Mouse (Mus musculus) erythroblast, embryonic 14.5 days (primary cell): ENCODE measurements around the gene Rilp. TPM values are rescaled to one million over a fixed set of nuclear protein-coding genes. Genes with fewer than 3 reads are reported as not detected.

ENCODE experiments used
- H3K27me3 ChIP-seq: 2 replicates; pipeline ENCODE4 v1.6.1; 2012; ENCODE audit warnings: inconsistent platforms; ENCODE audit not compliant: control insufficient read depth
- H3K36me3 ChIP-seq: 2 replicates; pipeline ENCODE4 v1.6.1; 2012; ENCODE audit warnings: mild to moderate bottlenecking, inconsistent platforms; ENCODE audit not compliant: control insufficient read depth
- H3K4me1 ChIP-seq: 2 replicates; pipeline ENCODE4 v1.6.1; 2012; ENCODE audit warnings: inconsistent platforms; ENCODE audit not compliant: control insufficient read depth
- H3K4me3 ChIP-seq: replicated peaks from 2 replicates; pipeline ENCODE3; 2012; ENCODE audit warnings: moderate library complexity, mild to moderate bottlenecking, inconsistent platforms
- H3K9me3 ChIP-seq: 2 replicates; pipeline ENCODE4 v1.6.1; 2012; ENCODE audit warnings: low read length, inconsistent platforms, mixed read lengths; ENCODE audit not compliant: control insufficient read depth
- GATA1 ChIP-seq: IDR thresholded peaks from 2 replicates; pipeline ENCODE4 v1.6.1; 2012; ENCODE audit warnings: low read length, inconsistent platforms, mixed read lengths
- TAL1 ChIP-seq: IDR thresholded peaks from 3 replicates; pipeline ENCODE4 v1.6.1; 2012; ENCODE audit warnings: low read length, inconsistent platforms, mixed read lengths
- polyA plus RNA-seq: library from polyadenylated mRNA; stranded (reverse); fragments of >175 nt; gene quantifications from 2 replicates; pipeline ENCODE4 v1.2.3, GENCODE M21; 2012

Rilp gene
- polyA plus RNA-seq, 1 experiment: 0.10 TPM

DNA sequence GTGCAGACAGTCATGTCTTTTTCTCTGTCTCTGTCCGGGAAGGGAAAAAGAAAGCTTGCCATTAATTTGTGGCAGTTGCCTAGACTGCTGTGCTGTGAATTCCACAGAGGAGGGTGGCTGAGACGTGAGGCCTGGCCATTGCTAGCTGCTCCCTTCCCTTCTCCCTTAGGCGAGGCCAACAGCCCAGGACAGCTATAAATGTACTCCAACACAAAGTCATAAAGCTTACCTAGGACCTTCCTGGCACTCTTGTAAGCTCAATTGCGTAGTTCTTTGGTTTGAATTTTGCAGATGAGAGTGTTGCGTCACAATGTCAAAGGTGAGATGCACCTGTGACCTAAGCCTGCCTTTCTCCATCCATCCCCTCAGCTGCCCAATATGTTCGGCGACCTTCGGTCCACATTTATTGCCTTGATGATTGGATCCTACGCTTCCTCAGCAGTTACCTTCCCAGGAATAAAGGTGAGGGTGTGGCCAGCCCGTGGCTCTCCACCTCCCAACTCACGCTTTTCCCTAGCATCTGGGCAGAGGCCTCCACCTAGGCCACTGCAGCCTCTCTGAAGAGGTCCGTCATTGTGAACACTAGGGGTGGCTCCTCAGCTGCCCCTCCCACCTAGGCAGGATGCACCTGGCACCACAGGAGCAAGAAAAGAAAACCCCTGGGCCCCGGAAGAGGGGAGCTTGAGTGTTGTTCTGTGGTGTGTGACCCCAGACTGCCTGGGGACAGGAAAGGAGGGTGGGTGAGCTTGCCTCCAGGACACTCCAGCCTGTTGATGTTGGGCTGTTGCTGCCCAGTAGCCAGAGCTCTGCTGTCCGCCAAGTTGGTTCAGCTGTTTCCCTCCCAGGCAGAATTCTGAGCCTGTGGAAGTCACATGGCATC is 50.9 kb downstream of the Rilp start:
- peaks cover under 1% of the 10 kb centered on the region for H3K4me1 ChIP-seq
- H3K4me3 ChIP-seq: no peak overlapping the region
- TF ChIP-seq TAL1 (no peak), GATA1 (no peak)
- H3K36me3 ChIP-seq: peaks cover 2% of the 10 kb centered on the region
- peaks cover 4% of the 10 kb centered on the region for H3K9me3 ChIP-seq
- H3K27me3 ChIP-seq: no peaks in the 10 kb centered on the region

DNA sequence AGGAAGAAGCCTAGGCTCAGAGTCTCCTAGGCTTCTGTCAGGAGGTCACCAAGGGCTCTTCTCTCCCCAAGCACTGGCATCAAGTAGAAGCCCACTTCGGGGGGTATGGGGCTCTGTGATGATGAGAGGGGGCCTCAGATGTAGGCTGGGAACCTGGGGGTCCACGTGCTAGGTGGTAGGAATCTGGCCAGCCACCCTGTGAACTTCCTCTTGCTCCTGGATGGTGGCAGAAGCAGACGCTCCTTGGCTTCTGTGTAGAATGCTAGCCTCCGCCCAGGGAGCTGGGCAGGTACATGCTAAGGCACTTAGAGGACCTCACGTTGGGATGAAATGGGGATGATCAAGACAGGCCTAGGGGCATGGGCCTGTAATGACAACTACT is 51.5 kb downstream of the Rilp start:
- TF ChIP-seq TAL1 (no peak), GATA1 (no peak)
- Histone ChIP-seq H3K4me3 (no peak overlapping the region), H3K4me1 (peaks cover 2% of the 10 kb centered on the region), H3K9me3 (peaks cover 4% of the 10 kb centered on the region), H3K36me3 (peaks cover 2% of the 10 kb centered on the region), H3K27me3 (no peaks in the 10 kb centered on the region)

Other genes with a start within 250 kb of the Rilp start
- 7.1 and 7.4 TPM in 2 replicates for gene Rpa1, start 161.8 kb upstream of the Rilp start, polyA plus RNA-seq
- gene Smyd4, start 161.7 kb upstream of the Rilp start, polyA plus RNA-seq: 0.19 and 0.22 TPM in 2 replicates
- 0.18 and 0.25 TPM in 2 replicates for gene Serpinf1, start 87.4 kb upstream of the Rilp start, polyA plus RNA-seq
- gene Serpinf2, start 70.5 kb upstream of the Rilp start, polyA plus RNA-seq: 0.36 and 0.42 TPM in 2 replicates
- gene Wdr81, start 55.4 kb upstream of the Rilp start, polyA plus RNA-seq: 11.2 and 11.7 TPM in 2 replicates
- gene Tlcd2, start 48.4 kb upstream of the Rilp start, polyA plus RNA-seq: 0.15 and 0.41 TPM in 2 replicates
- 2.2 and 4.5 TPM in 2 replicates for gene Prpf8, start 23.3 kb upstream of the Rilp start, polyA plus RNA-seq
- 0.04 and 0.06 TPM in 2 replicates for gene Scarf1, start 3.4 kb downstream of the Rilp start, polyA plus RNA-seq
- 0.29 and 0.56 TPM in 2 replicates for gene Slc43a2, start 21.6 kb downstream of the Rilp start, polyA plus RNA-seq
- gene Pitpna, start 78.0 kb downstream of the Rilp start, polyA plus RNA-seq: 2.2 and 2.7 TPM in 2 replicates
- 7.5 and 8.9 TPM in 2 replicates for gene Inpp5k, start 120.9 kb downstream of the Rilp start, polyA plus RNA-seq
- 2.4 and 2.6 TPM in 2 replicates for gene Myo1c, start 140.4 kb downstream of the Rilp start, polyA plus RNA-seq
- 4.4 and 6.6 TPM in 2 replicates for gene Crk, start 169.2 kb downstream of the Rilp start, polyA plus RNA-seq
- 9.4 and 20.2 TPM in 2 replicates for gene Ywhae, start 222.8 kb downstream of the Rilp start, polyA plus RNA-seq